In the genomic region with DNA sequence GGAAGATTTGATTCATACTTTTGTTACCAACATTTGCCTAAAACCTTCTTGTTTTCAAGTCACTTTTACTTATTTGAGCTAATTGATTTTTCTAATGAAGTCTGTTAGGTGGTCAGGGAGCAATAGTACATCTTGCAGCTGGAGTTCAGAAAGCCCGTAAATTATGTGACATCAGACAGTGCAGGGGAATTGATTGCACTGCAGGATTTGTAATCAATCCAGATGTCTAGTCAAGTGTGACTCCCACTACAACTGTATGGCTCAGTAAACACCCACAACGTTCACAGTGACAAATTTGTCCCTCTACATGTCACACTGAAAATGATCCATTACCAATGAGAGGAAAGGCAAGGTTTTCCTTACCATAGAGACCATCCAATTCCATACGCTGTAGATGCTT, we compare ENCODE assay signal across 25 mouse cellular contexts.
A peak's percentile ranks its signal among the peaks of the same experiment; 100 is the strongest.
DNase-seq lines count a peak whose midpoint lies in the region; ATAC-seq and TF ChIP-seq lines count a peak whose summit lies in the region.
"Had no signal": no experiment of that assay in that cellular context is flagged by ENCODE, and none has a peak within 500 bp of the region (broad histone marks: within the 10 kb centered on the region; RNA-seq: fewer than 3 reads in every experiment).

No protein-coding gene starts in this region.

- no peaks in the 10 kb centered on the region for H3K4me1 ChIP-seq in hindbrain, embryonic 11.5 days (replicated peaks; ENCODE audit: control insufficient read depth, insufficient read depth, low read length)
- H3K4me1 ChIP-seq in hindbrain, embryonic 10.5 days (replicated peaks), result no peaks in the 10 kb centered on the region
- H3K4me1 ChIP-seq in kidney, embryonic 15.5 days, result no peaks in the 10 kb centered on the region
- H3K4me1 ChIP-seq in kidney, postnatal 0 days (replicated peaks; ENCODE audit: insufficient read depth, low read length), result no peaks in the 10 kb centered on the region
- H3K4me1 ChIP-seq in neural tube, embryonic 13.5 days (replicated peaks), result no peaks in the 10 kb centered on the region
- H3K4me1 ChIP-seq: embryonic facial prominence, embryonic 10.5 days; embryonic facial prominence, embryonic 12.5 days; forebrain, embryonic 13.5 days had no signal

- no peak overlapping the region for H3K4me3 ChIP-seq in hindbrain, embryonic 11.5 days (ENCODE audit: low read depth, low read length)
- H3K4me3 ChIP-seq in hindbrain, embryonic 10.5 days, result no peak overlapping the region
- H3K4me3 ChIP-seq in kidney, embryonic 15.5 days (replicated peaks), result no peak overlapping the region
- no peak overlapping the region for H3K4me3 ChIP-seq in kidney, postnatal 0 days (replicated peaks; ENCODE audit: low read depth, low read length)
- H3K4me3 ChIP-seq in neural tube, embryonic 13.5 days, result no peak overlapping the region
- H3K4me3 ChIP-seq: embryonic facial prominence, embryonic 10.5 days; embryonic facial prominence, embryonic 12.5 days; forebrain, embryonic 13.5 days had no signal

- H3K9me3 ChIP-seq in hindbrain, embryonic 11.5 days (ENCODE audit: control insufficient read depth, low read length), result no peaks in the 10 kb centered on the region
- H3K9me3 ChIP-seq in hindbrain, embryonic 10.5 days, result no peaks in the 10 kb centered on the region
- H3K9me3 ChIP-seq in kidney, embryonic 15.5 days (replicated peaks), result no peaks in the 10 kb centered on the region
- H3K9me3 ChIP-seq in kidney, postnatal 0 days (replicated peaks; ENCODE audit: low read length), result no peaks in the 10 kb centered on the region
- H3K9me3 ChIP-seq in neural tube, embryonic 13.5 days, result no peaks in the 10 kb centered on the region
- H3K9me3 ChIP-seq: embryonic facial prominence, embryonic 10.5 days; embryonic facial prominence, embryonic 12.5 days; forebrain, embryonic 13.5 days had no signal

- no peak overlapping the region for H3K4me2 ChIP-seq in hindbrain, embryonic 11.5 days (replicated peaks; ENCODE audit: low read depth, low read length)
- no peak overlapping the region for H3K4me2 ChIP-seq in kidney, embryonic 15.5 days
- no peak overlapping the region for H3K4me2 ChIP-seq in kidney, postnatal 0 days (ENCODE audit: low read length)
- H3K4me2 ChIP-seq in neural tube, embryonic 13.5 days, result no peak overlapping the region
- H3K4me2 ChIP-seq: embryonic facial prominence, embryonic 12.5 days; forebrain, embryonic 13.5 days had no signal

- 0 out of 2 replicates have a peak, but pooled peaks have one; percentile 43 for ATAC-seq in hindbrain, embryonic 11.5 days (ENCODE audit: low FRiP score)
- peak; percentile 80 for ATAC-seq in kidney, embryonic 15.5 days (replicated peaks; ENCODE audit: low FRiP score)
- no peak for ATAC-seq in kidney, postnatal 0 days (replicated peaks; ENCODE audit: low FRiP score, low read depth)
- ATAC-seq in neural tube, embryonic 13.5 days (ENCODE audit: low read depth), result peak; percentile 11; the same call in 1 of the 2 replicates
- ATAC-seq: activated CD4-positive, CD25-positive, alpha-beta regulatory T cell, adult 4 months; CD4-positive, CD25-positive, alpha-beta regulatory T cell, adult 4 months; forebrain, embryonic 13.5 days; Patski had no signal

- TF ChIP-seq CTCF in kidney, postnatal 0 days (IDR thresholded peaks at IDR 0.05; ENCODE audit: low read depth), result no peak

- H3K27ac ChIP-seq in hindbrain, embryonic 11.5 days (ENCODE audit: low read depth, low read length), result no peak overlapping the region
- no peak overlapping the region for H3K27ac ChIP-seq in hindbrain, embryonic 10.5 days
- H3K27ac ChIP-seq in kidney, embryonic 15.5 days, result no peak overlapping the region
- H3K27ac ChIP-seq in kidney, postnatal 0 days, result no peak overlapping the region
- H3K27ac ChIP-seq in neural tube, embryonic 13.5 days (replicated peaks), result no peak overlapping the region
- H3K27ac ChIP-seq: embryonic facial prominence, embryonic 10.5 days; embryonic facial prominence, embryonic 12.5 days; forebrain, embryonic 13.5 days had no signal

- no peak for DNase-seq in hindbrain, embryonic 11.5 days (ENCODE audit: low spot score)
- DNase-seq in hindbrain, embryonic 10.5 days (ENCODE audit: low spot score), result no peak
- no peak for DNase-seq in kidney, postnatal 4 days
- peak; percentile 12 for DNase-seq in kidney, postnatal 0 days (ENCODE audit: low spot score)
- DNase-seq in kidney, postnatal 25 days, result no peak
- DNase-seq in natural killer cell, adult 2 months (ENCODE audit: low spot score in 2 of 2), result no peak
- DNase-seq: adrenal gland, adult 8-10 months; adrenal gland, postnatal 14 days; adrenal gland, postnatal 36 days; B cell, adult 2 months; cerebellum, adult 11-12 months; cerebellum, adult 2 months; cerebellum, adult 9-10 months; cerebellum, postnatal 10 days; cerebellum, postnatal 25 days had no signal

- 76% methylated on average over 3 of the region's 3 CpGs for WGBS in hindbrain, embryonic 11.5 days
- WGBS in hindbrain, embryonic 10.5 days, result 82% methylated on average over 3 of the region's 3 CpGs
- 42% methylated on average over 3 of the region's 3 CpGs for WGBS in kidney, embryonic 15.5 days
- WGBS in kidney, postnatal 0 days, result 33% methylated on average over 3 of the region's 3 CpGs
- 58% methylated on average over 3 of the region's 3 CpGs for WGBS in neural tube, embryonic 13.5 days

- H3K9ac ChIP-seq in hindbrain, embryonic 11.5 days (ENCODE audit: low read depth, low read length), result no peak overlapping the region
- no peak overlapping the region for H3K9ac ChIP-seq in kidney, embryonic 15.5 days
- no peak overlapping the region for H3K9ac ChIP-seq in kidney, postnatal 0 days (ENCODE audit: low read depth, low read length)
- no peak overlapping the region for H3K9ac ChIP-seq in neural tube, embryonic 13.5 days
- H3K9ac ChIP-seq: embryonic facial prominence, embryonic 12.5 days; forebrain, embryonic 13.5 days had no signal

- H3K27me3 ChIP-seq in hindbrain, embryonic 11.5 days (ENCODE audit: control insufficient read depth, insufficient read depth, low read length), result no peaks in the 10 kb centered on the region
- H3K27me3 ChIP-seq in hindbrain, embryonic 10.5 days (ENCODE audit: insufficient read depth, poor library complexity, severe bottlenecking), result no peaks in the 10 kb centered on the region
- no peaks in the 10 kb centered on the region for H3K27me3 ChIP-seq in kidney, embryonic 15.5 days
- H3K27me3 ChIP-seq in kidney, postnatal 0 days (ENCODE audit: insufficient read depth, low read length), result no peaks in the 10 kb centered on the region
- no peaks in the 10 kb centered on the region for H3K27me3 ChIP-seq in neural tube, embryonic 13.5 days
- H3K27me3 ChIP-seq: CH12.LX; embryonic facial prominence, embryonic 12.5 days; forebrain, embryonic 13.5 days had no signal

- no peaks in the 10 kb centered on the region for H3K36me3 ChIP-seq in hindbrain, embryonic 11.5 days (ENCODE audit: control insufficient read depth, insufficient read depth, low read length)
- no peaks in the 10 kb centered on the region for H3K36me3 ChIP-seq in hindbrain, embryonic 10.5 days
- H3K36me3 ChIP-seq in kidney, embryonic 15.5 days, result no peaks in the 10 kb centered on the region
- no peaks in the 10 kb centered on the region for H3K36me3 ChIP-seq in kidney, postnatal 0 days (ENCODE audit: insufficient read depth, low read length)
- H3K36me3 ChIP-seq in neural tube, embryonic 13.5 days, result no peaks in the 10 kb centered on the region
- H3K36me3 ChIP-seq: embryonic facial prominence, embryonic 10.5 days; embryonic facial prominence, embryonic 12.5 days; G1E had no signal
